Mouse (Mus musculus) embryonic facial prominence, embryonic 11.5 days (tissue): ENCODE measurements around the gene Gtdc1. TPM values are rescaled to one million over a fixed set of nuclear protein-coding genes. Genes with fewer than 3 reads are reported as not detected.

Experiments
- ATAC-seq: fragments of 200-750 bp; cut with Nextera tagmentation; replicated peaks from 2 replicates; pipeline ENCODE4 v1.8.0; 2017; ENCODE audit warnings: low read depth; ENCODE audit not compliant: insufficient number of reproducible peaks, low FRiP score, low TSS enrichment
- DNase-seq: peaks from one replicate; pipeline ENCODE4 v3.0.0-alpha.2; 2015; ENCODE audit warnings: low spot score
- H3K27ac ChIP-seq: fragments of 300-500 bp; sonication (generic); replicated peaks from 2 replicates; pipeline ENCODE4 v1.5.1; 2014; ENCODE audit warnings: mild to moderate bottlenecking, low read depth, low read length, control low read depth
- H3K27me3 ChIP-seq: fragments of 300-500 bp; sonication (generic); 2 replicates; pipeline ENCODE4 v1.6.1; 2014; ENCODE audit warnings: mild to moderate bottlenecking, low read length, moderate library complexity, mixed read lengths; ENCODE audit not compliant: control insufficient read depth, insufficient read depth
- H3K36me3 ChIP-seq: fragments of 300-500 bp; sonication (generic); replicated peaks from 2 replicates; pipeline ENCODE4 v1.6.1; 2014; ENCODE audit warnings: low read depth, mild to moderate bottlenecking, low read length, moderate library complexity, mixed read lengths; ENCODE audit not compliant: control insufficient read depth, insufficient read depth
- H3K4me1 ChIP-seq: fragments of 300-500 bp; sonication (generic); 2 replicates; pipeline ENCODE4 v1.6.1; 2014; ENCODE audit warnings: low read length, mixed read lengths; ENCODE audit not compliant: control insufficient read depth, insufficient read depth
- H3K4me2 ChIP-seq: fragments of 300-500 bp; sonication (generic); 2 replicates; pipeline ENCODE4 v1.6.1; 2014; ENCODE audit warnings: low read depth, mild to moderate bottlenecking, control low read depth, low read length, moderate library complexity
- H3K4me3 ChIP-seq: fragments of 300-500 bp; sonication (generic); 2 replicates; pipeline ENCODE4 v1.5.1; 2014; ENCODE audit warnings: low read depth, low read length, control low read depth
- H3K9ac ChIP-seq: fragments of 300-500 bp; sonication (generic); replicated peaks from 2 replicates; pipeline ENCODE4 v1.6.1; 2014; ENCODE audit warnings: mild to moderate bottlenecking, control low read depth, low read length
- H3K9me3 ChIP-seq: fragments of 300-500 bp; sonication (generic); replicated peaks from 2 replicates; pipeline ENCODE4 v1.6.1; 2016; ENCODE audit warnings: mild to moderate bottlenecking, low read length, inconsistent platforms, mixed read lengths; ENCODE audit not compliant: control insufficient read depth
- WGBS: fragments of 180-500 bp; shearing (Covaris S2); extraction: QIAGEN DNeasy Blood & Tissue Kit; methylation state at CpG from one replicate; pipeline ENCODE4 v1.1.7; 2014; 5-methylcytosine and 5-hydroxymethylcytosine counted together
- polyA plus RNA-seq: library from polyadenylated mRNA; unstranded; fragments of >200 nt; fragmentation: Nextera tagmentation; extraction: Ambion mirVana; gene quantifications from 2 replicates; pipeline ENCODE4 v1.2.1, GENCODE M21; 2014

Gene Gtdc1
- polyA plus RNA-seq, 1 experiment from 2014 or later: 17.0 TPM

- H3K27ac ChIP-seq: no peak overlapping the region
- DNase-seq: no peak
- no peak overlapping the region for H3K4me3 ChIP-seq
- no peaks in the 10 kb centered on the region for H3K36me3 ChIP-seq
- no peak overlapping the region for H3K4me2 ChIP-seq
- no peaks in the 10 kb centered on the region for H3K27me3 ChIP-seq
- no peaks in the 10 kb centered on the region for H3K9me3 ChIP-seq
- H3K9ac ChIP-seq: no peak overlapping the region
- 85% methylated on average over 2 of the region's 2 CpGs for WGBS
- H3K4me1 ChIP-seq: no peaks in the 10 kb centered on the region
- ATAC-seq: no peak
Measured at GRCm38 (mm10) chr2:44801361-44801760, 126.1 kb downstream of the Gtdc1 start.

GRCm38 (mm10) chr2:44791840-44792239, 135.6 kb downstream of the Gtdc1 start:
- Histone ChIP-seq H3K4me1 (no peaks in the 10 kb centered on the region), H3K4me3 (no peak overlapping the region), H3K9ac (no peak overlapping the region), H3K36me3 (no peaks in the 10 kb centered on the region), H3K4me2 (no peak overlapping the region), H3K9me3 (no peaks in the 10 kb centered on the region), H3K27ac (no peak overlapping the region), H3K27me3 (no peaks in the 10 kb centered on the region)
- no peak for DNase-seq
- no peak for ATAC-seq
- 85% methylated on average over 4 of the region's 4 CpGs for WGBS

- no peak overlapping the region for H3K27ac ChIP-seq
Measured at GRCm38 (mm10) chr2:44791134-44791533, 136.3 kb downstream of the Gtdc1 start.

GRCm38 (mm10) chr2:44782746-44783145, 144.7 kb downstream of the Gtdc1 start:
- H3K9me3 ChIP-seq: no peaks in the 10 kb centered on the region
- DNase-seq: no peak
- no peaks in the 10 kb centered on the region for H3K27me3 ChIP-seq
- 95% methylated on average over 4 of the region's 4 CpGs for WGBS
- H3K27ac ChIP-seq: no peak overlapping the region
- H3K4me3 ChIP-seq: no peak overlapping the region
- H3K9ac ChIP-seq: no peak overlapping the region
- no peaks in the 10 kb centered on the region for H3K36me3 ChIP-seq
- ATAC-seq: no peak
- no peaks in the 10 kb centered on the region for H3K4me1 ChIP-seq
- no peak overlapping the region for H3K4me2 ChIP-seq

More at GRCm38 (mm10) chr2:44791134-44791533, 136.3 kb downstream of the Gtdc1 start:
- no peak for DNase-seq
- Histone ChIP-seq H3K4me1 (no peaks in the 10 kb centered on the region), H3K9ac (no peak overlapping the region), H3K27me3 (no peaks in the 10 kb centered on the region), H3K4me2 (no peak overlapping the region), H3K4me3 (no peak overlapping the region), H3K9me3 (no peaks in the 10 kb centered on the region), H3K36me3 (no peaks in the 10 kb centered on the region)
- WGBS: 76% methylated on average over 5 of the region's 5 CpGs
- no peak for ATAC-seq

- Histone ChIP-seq H3K27me3 (no peaks in the 10 kb centered on the region), H3K36me3 (no peaks in the 10 kb centered on the region), H3K27ac (no peak overlapping the region), H3K4me1 (no peaks in the 10 kb centered on the region), H3K4me3 (no peak overlapping the region), H3K9me3 (no peaks in the 10 kb centered on the region), H3K4me2 (no peak overlapping the region), H3K9ac (no peak overlapping the region)
- DNase-seq (no peak), ATAC-seq (no peak)
- WGBS: 93% methylated on average over 2 of the region's 2 CpGs
Measured at GRCm38 (mm10) chr2:44780961-44781360, 146.5 kb downstream of the Gtdc1 start.

- no peak overlapping the region for H3K4me3 ChIP-seq
- no peak for DNase-seq
- H3K9me3 ChIP-seq: no peaks in the 10 kb centered on the region
- no peak overlapping the region for H3K9ac ChIP-seq
- no peaks in the 10 kb centered on the region for H3K36me3 ChIP-seq
- H3K27ac ChIP-seq: no peak overlapping the region
- H3K27me3 ChIP-seq: no peaks in the 10 kb centered on the region
- no peaks in the 10 kb centered on the region for H3K4me1 ChIP-seq
- ATAC-seq: no peak
- 84% methylated on average over 1 of the region's 1 CpGs for WGBS
- no peak overlapping the region for H3K4me2 ChIP-seq
Measured at GRCm38 (mm10) chr2:44763898-44764297, 163.6 kb downstream of the Gtdc1 start.

- Histone ChIP-seq H3K4me2 (no peak overlapping the region), H3K36me3 (no peaks in the 10 kb centered on the region), H3K9me3 (no peaks in the 10 kb centered on the region), H3K27ac (no peak overlapping the region), H3K4me1 (no peaks in the 10 kb centered on the region), H3K9ac (no peak overlapping the region), H3K4me3 (no peak overlapping the region), H3K27me3 (no peaks in the 10 kb centered on the region)
- ATAC-seq (no peak), DNase-seq (no peak)
- 94% methylated on average over 1 of the region's 1 CpGs for WGBS
Measured at GRCm38 (mm10) chr2:44736618-44737017, 190.8 kb downstream of the Gtdc1 start.

- ATAC-seq (no peak), DNase-seq (no peak)
- Histone ChIP-seq H3K27me3 (no peaks in the 10 kb centered on the region), H3K27ac (no peak overlapping the region), H3K36me3 (no peaks in the 10 kb centered on the region), H3K9ac (no peak overlapping the region), H3K4me2 (no peak overlapping the region), H3K4me3 (no peak overlapping the region), H3K9me3 (no peaks in the 10 kb centered on the region), H3K4me1 (no peaks in the 10 kb centered on the region)
Measured at GRCm38 (mm10) chr2:44721461-44721860, 206.0 kb downstream of the Gtdc1 start.
